Mouse (Mus musculus) heart, adult 2 months (tissue): ENCODE results near the gene Tspo2. TPM values are rescaled to one million over a fixed set of nuclear protein-coding genes. Genes with fewer than 3 reads are reported as not detected.
A peak's percentile ranks its signal among the peaks of the same experiment; 100 is the strongest.

Experiments used
- DNase-seq, 2 experiments: peaks; one replicate each; pipeline ENCODE4 v3.0.0; 2021
- H3K27ac ChIP-seq: fragments of 200-600 bp; 2 replicates; pipeline ENCODE4 v1.8.1; 2022
- H3K27me3 ChIP-seq: fragments of 200-500 bp; 2 replicates; pipeline ENCODE4 v1.6.1; 2012; ENCODE audit warnings: mild to moderate bottlenecking, low read length, inconsistent platforms, mixed read lengths; ENCODE audit not compliant: control insufficient read depth, insufficient read depth
- H3K36me3 ChIP-seq: fragments of 200-500 bp; 2 replicates; pipeline ENCODE4 v1.6.1; 2012; ENCODE audit warnings: low read length, inconsistent platforms; ENCODE audit not compliant: control insufficient read depth, insufficient read depth
- H3K4me1 ChIP-seq: fragments of 200-500 bp; 2 replicates; pipeline ENCODE4 v1.6.1; 2011; ENCODE audit warnings: low read length; ENCODE audit not compliant: control insufficient read depth, insufficient read depth
- H3K4me3 ChIP-seq: fragments of 200-600 bp; 2 replicates; pipeline ENCODE4 v1.8.1; 2022
- H3K79me2 ChIP-seq: fragments of 200-500 bp; replicated peaks from 2 replicates; pipeline ENCODE4 v1.6.1; 2012; ENCODE audit warnings: mild to moderate bottlenecking, inconsistent platforms, low read length, moderate library complexity, mixed read lengths; ENCODE audit not compliant: control insufficient read depth, insufficient read depth
- H3K9ac ChIP-seq: fragments of 200-500 bp; 2 replicates; pipeline ENCODE4 v1.6.1; 2012; ENCODE audit warnings: low read depth, mild to moderate bottlenecking, control low read depth, inconsistent platforms, low read length, mixed read lengths
- CTCF ChIP-seq: fragments of 200-600 bp; IDR thresholded peaks from 2 replicates; pipeline ENCODE4 v1.8.1; 2022; ENCODE audit warnings: antibody characterized with exemption, mild to moderate bottlenecking, moderate library complexity
- EP300 ChIP-seq: fragments of 200-500 bp; IDR thresholded peaks from 2 replicates; pipeline ENCODE4 v1.6.1; 2011; ENCODE audit warnings: low read depth, low read length, control low read depth; ENCODE audit not compliant: insufficient read depth
- POLR2A ChIP-seq: fragments of 200-500 bp; IDR thresholded peaks from 2 replicates; pipeline ENCODE4 v1.6.1; 2011; ENCODE audit warnings: mild to moderate bottlenecking, low read depth, low read length, control low read depth; ENCODE audit not compliant: insufficient read depth
- WGBS: fragments of 180-500 bp; shearing (Covaris S2); methylation state at CpG from one replicate; pipeline ENCODE4 v1.1.7; 2018; 5-methylcytosine and 5-hydroxymethylcytosine counted together
- intact Hi-C: fragments of 180-260 bp; cut with DNase I; formaldehyde crosslinking; loops from one replicate; pipeline ENCODE4 v1.15.1; 2025
- polyA plus RNA-seq: library from polyadenylated mRNA; depleted of rRNA; stranded (reverse); fragments of >200 nt; gene quantifications from 2 replicates; pipeline ENCODE4 v1.2.3, GENCODE M21; 2012
- total RNA-seq, 2 experiments: library from RNA; stranded (reverse); gene quantifications; 2 replicates each; pipeline ENCODE4 v1.2.3; 2021

Gene Tspo2
- total and polyA plus RNA-seq, 3 experiments: 1.9 to 5.4 TPM; not detected in 1

DNA sequence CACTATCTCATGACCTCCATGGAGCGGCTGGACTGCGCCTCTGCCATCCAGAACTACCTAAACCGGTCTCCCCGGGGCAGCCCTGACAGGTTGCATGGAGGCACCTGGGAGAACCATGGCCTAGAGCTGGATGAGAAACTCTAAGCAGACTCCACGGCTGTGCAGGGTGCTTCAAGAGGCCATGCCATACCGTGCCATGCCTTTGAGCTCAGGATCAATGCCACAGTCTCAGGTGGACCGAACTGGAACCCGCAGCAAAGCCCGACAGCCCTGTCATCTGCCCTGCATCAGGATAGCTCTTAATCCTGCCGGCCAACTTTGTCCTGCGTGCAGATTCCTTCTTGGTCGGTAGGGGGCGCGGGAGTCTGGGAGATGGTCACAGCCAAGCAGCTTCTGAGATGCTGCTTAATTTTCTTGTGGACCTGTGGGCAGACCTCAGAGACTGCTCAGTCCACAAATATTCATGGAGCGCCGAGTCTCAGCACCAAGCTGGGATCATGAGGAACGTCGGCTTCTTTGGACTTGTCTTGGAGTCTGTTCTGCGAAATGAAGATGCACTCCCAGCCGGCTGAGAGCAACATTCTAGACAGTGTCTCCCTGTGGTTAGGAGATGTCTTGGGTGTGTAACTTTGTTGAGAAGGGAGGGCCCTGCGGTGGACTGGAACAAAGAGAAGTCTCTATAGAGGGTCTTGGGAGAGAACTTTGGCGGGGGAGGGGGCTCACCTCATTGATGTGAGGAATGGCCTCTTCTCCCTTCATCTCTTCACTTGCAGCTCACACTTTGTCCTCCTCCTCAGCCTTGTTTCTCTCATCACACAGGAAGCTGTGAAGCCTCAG lies 16.3 kb upstream of the Tspo2 start:
- DNase-seq: peak; percentile 74 to 89
- Histone ChIP-seq H3K36me3 (no peaks in the 10 kb centered on the region), H3K9ac (no peak overlapping the region), H3K27me3 (peaks cover 2% of the 10 kb centered on the region; the same call in 1 of the 2 replicates), H3K79me2 (no peaks in the 10 kb centered on the region), H3K4me1 (no peaks in the 10 kb centered on the region), H3K4me3 (peak overlapping the region; percentile 3; the same call in 1 of the 2 replicates), H3K27ac (no peak overlapping the region)
- intact Hi-C loops: loop anchor here (1.0 to 10.0 kb wide), 4 partner anchors 51 to 933 kb away; no protein-coding TSS in a partner anchor
- TF ChIP-seq EP300 (0 out of 2 replicates have a peak, but pooled peaks have one; percentile 69), CTCF (peak; percentile 96), POLR2A (no peak)
- WGBS: 7% methylated on average over 22 of the region's 22 CpGs

DNA sequence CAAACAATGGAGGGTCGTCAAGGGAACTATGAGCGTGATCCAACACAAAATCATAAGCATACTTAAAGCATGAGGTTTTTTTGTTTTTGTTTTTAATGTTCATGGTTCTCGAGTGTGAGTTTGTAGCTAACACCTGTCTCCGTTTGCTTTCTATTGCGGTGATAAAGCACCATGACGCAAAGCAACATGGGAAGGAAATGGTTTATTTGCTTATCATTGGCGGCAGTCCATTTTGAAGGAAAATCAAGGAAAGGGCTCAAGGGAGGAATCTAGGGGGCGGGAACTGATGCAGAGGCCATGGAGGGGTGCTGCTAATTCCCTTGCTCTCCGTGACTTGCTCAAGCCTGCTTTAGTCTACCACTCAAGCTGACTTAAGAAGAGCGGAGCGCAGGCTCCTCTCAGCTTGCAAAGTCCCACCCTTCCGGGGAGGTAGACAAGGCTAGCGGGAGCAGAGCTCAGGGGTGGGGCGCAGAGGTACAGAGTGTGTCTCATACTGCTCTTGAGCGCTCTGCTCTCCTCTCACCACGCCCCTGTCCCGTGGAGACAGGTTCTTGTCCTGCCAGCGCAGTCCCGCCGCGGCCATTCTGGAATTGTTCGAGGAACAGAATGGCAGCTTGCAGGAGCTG lies 15.6 kb upstream of the Tspo2 start:
- Histone ChIP-seq H3K36me3 (no peaks in the 10 kb centered on the region), H3K27me3 (peaks cover 2% of the 10 kb centered on the region; the same call in 1 of the 2 replicates), H3K9ac (no peak overlapping the region), H3K4me3 (peak overlapping the region; percentile 3; the same call in 1 of the 2 replicates), H3K4me1 (no peaks in the 10 kb centered on the region), H3K27ac (no peak overlapping the region), H3K79me2 (no peaks in the 10 kb centered on the region)
- DNase-seq: no peak
- WGBS: 30% methylated on average over 22 of the region's 22 CpGs
- TF ChIP-seq CTCF (no peak), EP300 (no peak), POLR2A (no peak)
- intact Hi-C loops: loop anchor here (1.0 to 10.0 kb wide), 4 partner anchors 50 to 934 kb away; no protein-coding TSS in a partner anchor

DNA sequence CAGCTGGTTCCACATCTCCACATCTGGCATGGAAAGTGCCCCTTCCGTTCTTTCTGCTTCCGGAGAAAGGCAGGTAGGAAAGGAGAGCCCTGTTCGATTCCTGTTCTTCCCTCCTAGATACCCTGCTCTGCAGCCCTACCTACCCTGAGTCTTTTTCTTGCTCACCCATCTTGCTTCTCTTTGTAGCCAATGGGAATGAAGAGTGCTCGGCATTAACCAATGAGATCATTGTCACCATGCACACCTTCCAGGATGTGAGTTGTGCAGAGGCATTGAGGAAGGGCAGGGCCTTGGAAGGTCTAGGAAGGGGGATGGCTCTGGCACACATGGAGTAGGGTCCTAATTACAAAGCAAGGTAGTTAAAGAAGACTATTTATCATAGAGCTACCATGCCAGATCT lies 12.1 kb upstream of the Tspo2 start:
- intact Hi-C loops: loop anchor here (10.0 kb wide), 1 partner anchor 711 kb away; no protein-coding TSS in a partner anchor
- Histone ChIP-seq H3K79me2 (no peaks in the 10 kb centered on the region), H3K27me3 (peaks cover 2% of the 10 kb centered on the region; the same call in 1 of the 2 replicates), H3K36me3 (no peaks in the 10 kb centered on the region), H3K4me1 (no peaks in the 10 kb centered on the region), H3K27ac (no peak overlapping the region), H3K9ac (no peak overlapping the region), H3K4me3 (no peak overlapping the region)
- 93% methylated on average over 4 of the region's 4 CpGs for WGBS
- DNase-seq: no peak
- TF ChIP-seq CTCF (no peak), POLR2A (no peak), EP300 (no peak)

DNA sequence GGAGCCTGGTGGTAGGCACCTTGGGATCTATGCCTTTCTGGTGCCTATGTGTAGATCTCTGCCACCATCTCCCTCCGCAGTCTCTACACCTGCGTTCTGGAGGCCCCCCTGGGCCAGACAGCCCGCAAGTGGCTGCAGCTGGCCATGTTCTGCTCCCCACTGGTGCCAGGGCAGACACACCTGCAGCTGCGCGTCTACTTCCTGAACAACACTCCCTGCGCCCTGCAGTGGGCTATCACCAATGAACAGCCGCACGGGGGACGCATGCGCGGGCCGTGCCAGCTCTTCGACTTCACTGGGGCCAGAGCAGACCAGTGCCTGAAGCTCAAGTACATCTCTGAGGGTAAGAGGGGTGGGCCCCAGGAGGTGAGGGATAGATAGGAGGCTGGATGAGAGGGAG lies 10.8 kb upstream of the Tspo2 start:
- H3K9ac ChIP-seq: no peak overlapping the region
- no peaks in the 10 kb centered on the region for H3K79me2 ChIP-seq
- H3K4me3 ChIP-seq: no peak overlapping the region
- H3K27ac ChIP-seq: no peak overlapping the region
- no peaks in the 10 kb centered on the region for H3K4me1 ChIP-seq
- H3K36me3 ChIP-seq: no peaks in the 10 kb centered on the region
- DNase-seq: peak in 1 of 2 experiments; percentile 12
- H3K27me3 ChIP-seq: peaks cover 2% of the 10 kb centered on the region; the same call in 1 of the 2 replicates
- intact Hi-C loops: loop anchor here (10.0 kb wide), 1 partner anchor 713 kb away; no protein-coding TSS in a partner anchor
- WGBS: 89% methylated on average over 13 of the region's 13 CpGs
- TF ChIP-seq EP300 (no peak), CTCF (no peak), POLR2A (no peak)

DNA sequence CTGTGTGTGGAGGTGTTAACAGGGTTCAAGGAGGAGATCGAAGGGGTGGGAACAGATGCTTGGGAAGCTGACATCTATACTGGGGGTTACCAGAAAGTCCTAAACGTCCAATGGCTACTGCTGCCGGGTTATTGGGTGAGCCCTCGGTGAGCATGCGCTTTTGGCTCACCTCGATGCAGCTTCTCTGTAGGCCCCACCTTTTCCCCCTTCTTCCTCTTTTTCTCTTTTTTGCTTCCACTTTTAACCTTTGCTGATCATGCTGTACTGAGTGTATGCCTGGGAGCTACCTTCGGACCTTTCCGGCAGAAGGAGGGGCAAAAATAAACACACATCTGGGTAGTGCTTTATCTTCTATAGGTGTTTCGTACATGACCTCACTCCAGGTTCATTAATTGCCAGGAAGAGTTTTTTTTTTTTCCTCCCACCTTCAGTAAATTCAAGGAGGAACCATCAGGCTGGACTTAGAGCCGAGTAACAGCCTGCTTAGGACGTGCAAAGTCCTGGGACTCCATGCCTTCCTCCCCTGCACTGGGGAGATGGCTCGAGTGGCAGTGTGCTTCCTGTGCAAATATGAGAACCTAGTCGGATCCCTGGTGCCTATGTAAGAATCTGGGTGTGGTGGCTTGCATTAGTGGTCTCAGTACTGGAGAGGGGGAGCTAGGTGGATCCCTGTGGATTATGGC lies 6.8 kb upstream of the Tspo2 start:
- Histone ChIP-seq H3K27ac (no peak overlapping the region), H3K36me3 (no peaks in the 10 kb centered on the region), H3K79me2 (no peaks in the 10 kb centered on the region), H3K4me1 (no peaks in the 10 kb centered on the region), H3K4me3 (no peak overlapping the region), H3K27me3 (no peaks in the 10 kb centered on the region), H3K9ac (no peak overlapping the region)
- TF ChIP-seq EP300 (no peak), CTCF (no peak), POLR2A (no peak)
- WGBS: 70% methylated on average over 13 of the region's 13 CpGs
- intact Hi-C loops: no loop called here
- DNase-seq: no peak

DNA sequence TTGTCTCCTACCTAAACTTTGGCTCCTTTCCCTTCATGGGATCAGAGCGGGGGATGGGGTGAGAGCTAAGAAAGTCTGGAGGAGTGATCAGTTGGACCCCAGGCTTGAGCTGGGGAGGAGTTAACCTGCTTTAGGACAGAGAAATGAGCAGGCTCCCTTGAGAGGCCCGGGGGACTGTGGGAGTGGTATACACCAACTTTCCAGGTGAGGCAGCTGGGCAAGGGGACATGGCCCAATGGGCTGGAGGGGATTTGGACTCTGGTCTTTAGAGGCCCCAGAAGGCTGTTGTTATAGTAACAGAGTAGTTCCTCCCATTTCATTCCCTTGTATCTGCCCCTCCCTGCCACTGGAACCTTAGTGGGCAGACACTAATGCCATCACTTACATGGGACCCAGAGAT lies 4.6 kb upstream of the Tspo2 start:
- H3K4me1 ChIP-seq: no peaks in the 10 kb centered on the region
- no peak for TF ChIP-seq CTCF
- H3K4me3 ChIP-seq: no peak overlapping the region
- 95% methylated on average over 2 of the region's 2 CpGs for WGBS
- H3K27me3 ChIP-seq: no peaks in the 10 kb centered on the region
- intact Hi-C loops: no loop called here
- no peaks in the 10 kb centered on the region for H3K79me2 ChIP-seq
- no peaks in the 10 kb centered on the region for H3K36me3 ChIP-seq
- no peak overlapping the region for H3K27ac ChIP-seq
- no peak for DNase-seq
- H3K9ac ChIP-seq: no peak overlapping the region
